Mouse (Mus musculus) common myeloid progenitor, adult 5-6 weeks (primary cell): Measurements from ENCODE around the gene Wdr66. TPM values are rescaled to one million over a fixed set of nuclear protein-coding genes. Genes with fewer than 3 reads are reported as not detected.
"Not testable (repeated sequence)": the region's sequence is repeated elsewhere in the genome, so short reads cannot be mapped to it uniquely, and the experiment has no call there.

Source experiments
- ATAC-seq: replicated peaks from 2 replicates; pipeline ENCODE4 v1.8.0; 2016; ENCODE audit warnings: low read depth, mild to moderate bottlenecking, moderate TSS enrichment, inconsistent platforms; ENCODE audit not compliant: poor library complexity, severe bottlenecking
- total RNA-seq: library from RNA; stranded (forward); fragments of 200-1000, 187-1606 nt; gene quantifications from 2 replicates; pipeline ENCODE4 v1.2.3, GENCODE M21; 2017

Gene Wdr66
- not detected in 2 replicates for total RNA-seq

GRCm38 (mm10) chr5:123251834-123252233, at the start of gene Wdr66:
Gene Wdr66 (plus strand): TSS chr5:123252102.
- ATAC-seq = peak; percentile 94

DNA sequence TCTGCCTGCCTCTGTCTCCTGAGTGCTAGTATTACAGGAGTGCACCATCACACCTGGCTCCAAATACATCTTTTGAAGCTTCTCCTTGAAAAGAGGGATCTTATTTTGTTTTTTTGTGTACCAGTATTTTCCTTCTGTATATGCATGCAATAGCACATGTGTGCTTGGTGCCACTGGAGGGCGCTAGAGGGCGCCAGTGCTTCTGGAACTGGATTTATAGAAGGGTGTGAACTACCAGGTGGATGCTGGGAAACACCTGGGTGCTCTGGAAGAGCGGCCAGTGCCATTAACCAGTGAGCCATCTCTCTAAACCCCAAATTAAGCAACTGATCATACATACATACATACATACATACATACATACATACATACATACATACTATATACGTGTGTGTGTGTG, 49.1 kb upstream of the Wdr66 start:
- ATAC-seq = not testable (repeated sequence)

DNA sequence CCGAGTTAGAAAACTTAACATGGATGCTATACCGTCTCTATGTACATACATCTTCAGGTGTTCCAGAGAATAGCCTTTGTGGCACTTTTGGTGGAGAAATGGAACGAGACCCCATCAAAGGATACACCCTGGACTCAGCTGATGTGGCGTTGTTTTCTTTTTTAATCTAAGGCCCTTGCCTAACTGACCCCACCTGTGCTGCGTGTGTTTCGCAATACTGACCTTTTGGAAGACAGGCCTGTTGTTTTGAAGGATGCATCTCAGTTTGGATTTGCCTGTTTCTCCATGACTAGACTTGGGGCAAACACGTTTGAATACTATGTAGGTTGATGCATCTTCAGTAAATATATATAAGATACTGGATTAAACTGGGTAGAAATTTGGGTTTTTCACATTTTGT, 48.3 kb upstream of the Wdr66 start:
- not testable (repeated sequence) for ATAC-seq

DNA sequence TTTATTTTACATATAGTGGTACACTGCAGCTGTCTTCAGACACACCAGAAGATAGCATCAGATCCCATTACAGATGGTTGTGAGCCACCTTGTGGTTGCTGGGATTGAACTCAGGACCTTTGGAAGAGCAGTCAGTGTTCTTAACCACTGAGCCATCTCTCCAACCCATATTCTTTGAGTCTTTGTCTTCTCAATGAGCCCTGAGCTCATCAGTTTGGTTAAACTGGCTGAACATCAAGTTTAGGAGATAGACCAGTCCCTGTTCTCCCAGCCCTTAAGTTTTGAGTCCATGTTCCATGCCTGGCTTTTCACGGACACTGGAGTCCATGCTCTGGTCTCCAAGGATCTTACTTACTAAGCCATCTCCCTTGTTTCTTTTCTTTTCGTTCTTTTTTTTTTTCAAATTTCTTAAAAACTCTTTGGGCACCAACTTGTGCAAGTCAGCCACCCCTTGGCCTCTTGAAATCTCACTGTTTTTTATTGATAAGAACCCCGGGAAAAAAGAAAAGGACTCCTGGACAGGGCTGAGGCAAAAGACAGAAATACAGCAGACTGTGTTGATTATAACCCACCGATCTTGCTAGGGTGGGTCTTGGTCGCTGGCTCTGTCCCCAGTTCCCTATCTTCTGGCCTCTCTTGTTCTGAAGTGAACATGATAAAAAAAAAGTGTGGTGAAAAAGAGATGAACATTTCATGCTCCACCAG, 29.4 kb upstream of the Wdr66 start:
- peak; percentile 54; the same call in 1 of the 2 replicates for ATAC-seq

DNA sequence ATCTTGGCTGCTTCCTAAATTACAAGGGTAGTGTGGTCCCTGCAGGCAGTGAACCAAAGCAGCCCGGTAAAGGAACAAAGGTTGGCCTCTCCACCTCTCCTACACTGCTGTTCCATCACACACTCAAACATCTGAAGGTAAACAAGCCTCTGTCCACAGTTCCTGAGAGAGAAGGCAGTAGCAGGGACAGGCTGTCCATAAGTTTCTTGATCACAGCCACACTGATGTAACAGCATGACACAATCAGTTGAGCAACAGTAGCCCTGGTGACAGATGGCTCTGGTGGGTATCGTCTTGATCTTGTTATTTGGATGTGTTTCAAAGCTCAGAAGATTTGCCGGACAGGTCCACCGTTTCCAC, 28.9 kb upstream of the Wdr66 start:
- peak; percentile 50; the same call in 1 of the 2 replicates for ATAC-seq

DNA sequence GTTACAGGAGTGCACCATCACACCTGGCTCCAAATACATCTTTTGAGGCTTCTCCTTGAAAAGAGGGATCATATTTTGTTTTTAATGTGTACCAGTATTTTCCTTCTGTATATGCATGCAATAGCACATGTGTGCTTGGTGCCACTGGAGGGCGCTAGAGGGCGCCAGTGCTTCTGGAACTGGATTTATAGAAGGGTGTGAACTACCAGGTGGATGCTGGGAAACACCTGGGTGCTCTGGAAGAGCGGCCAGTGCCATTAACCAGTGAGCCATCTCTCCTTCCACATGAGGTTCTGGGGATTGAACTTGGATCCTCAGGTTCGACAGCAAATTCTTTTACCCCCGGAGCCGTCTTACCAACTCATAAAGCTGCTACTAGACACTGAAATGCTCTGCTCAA, 28.0 kb upstream of the Wdr66 start:
- not testable (repeated sequence) for ATAC-seq

DNA sequence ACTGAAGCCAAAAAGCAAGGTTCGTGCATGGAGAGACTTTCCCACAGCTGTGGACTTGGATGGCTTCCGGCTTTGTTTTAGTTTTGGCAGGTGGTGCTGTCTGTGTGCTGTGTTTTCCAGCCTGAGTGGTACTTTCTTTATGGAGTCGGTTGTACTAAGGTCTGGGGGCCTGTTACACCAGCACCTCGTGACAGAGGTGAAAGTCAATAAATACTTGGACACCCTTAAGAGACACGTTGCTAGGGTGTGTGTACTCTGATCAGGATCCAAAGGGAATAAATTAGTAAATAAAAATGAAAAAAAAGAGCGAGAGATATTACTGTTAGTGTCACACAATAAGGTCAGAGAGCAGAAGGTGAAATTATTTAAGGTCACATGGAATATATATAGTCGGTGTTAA, 25.1 kb upstream of the Wdr66 start:
- no peak for ATAC-seq

- peak; percentile 94 for ATAC-seq
These were observed 24.0 kb upstream of the Wdr66 start for GRCm38 (mm10) chr5:123227762-123228523.

GRCm38 (mm10) chr5:123228524-123228922, 23.4 kb upstream of the Wdr66 start:
- ATAC-seq = no peak

DNA sequence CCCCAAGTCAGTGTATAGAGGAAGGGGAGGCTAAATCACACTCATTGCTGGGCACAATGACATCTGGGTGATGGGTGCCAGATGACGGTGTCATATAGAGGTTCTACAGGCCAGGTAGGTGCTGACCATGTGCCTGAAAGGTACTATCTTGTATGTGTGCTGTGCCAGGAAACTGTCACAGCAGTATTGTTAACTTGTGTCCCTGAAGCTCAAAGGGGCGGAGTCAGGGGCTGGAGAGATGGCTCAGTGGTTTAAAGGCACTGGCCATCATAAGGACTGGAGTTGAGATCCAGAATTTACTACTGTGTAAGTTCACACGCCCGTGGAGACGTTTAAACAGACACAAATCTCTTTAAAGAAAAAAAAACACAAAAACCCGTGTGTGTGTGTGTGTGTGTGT, 22.6 kb upstream of the Wdr66 start:
- ATAC-seq = no peak

- ATAC-seq = no peak
These were observed 19.7 kb upstream of the Wdr66 start for GRCm38 (mm10) chr5:123232180-123232579.

- ATAC-seq = peak; percentile 71; the same call in 1 of the 2 replicates
These were observed 16.2 kb upstream of the Wdr66 start for GRCm38 (mm10) chr5:123235731-123236130.

DNA sequence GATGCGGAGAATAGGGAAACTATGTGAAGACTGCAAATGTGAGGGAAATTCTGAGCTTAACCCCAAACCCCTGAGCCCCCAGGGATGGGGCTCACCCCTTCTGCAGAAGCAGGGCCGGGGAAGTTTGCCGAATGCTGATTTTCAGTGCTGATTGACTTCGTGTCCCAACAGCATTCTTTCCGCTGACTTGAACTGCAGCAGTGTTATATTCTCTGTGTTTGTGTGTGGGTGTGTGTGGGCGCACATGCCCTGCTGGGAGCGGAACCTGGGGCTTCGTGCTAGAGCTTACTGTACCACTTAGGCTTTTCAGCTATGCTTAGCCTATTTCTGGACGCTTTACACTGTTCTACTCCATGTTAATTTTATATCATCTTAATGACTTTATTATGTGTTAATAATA, 15.5 kb upstream of the Wdr66 start:
- no peak for ATAC-seq

- no peak for ATAC-seq
These were observed 12.4 kb upstream of the Wdr66 start for GRCm38 (mm10) chr5:123239501-123239900.

GRCm38 (mm10) chr5:123245518-123245917, 6.4 kb upstream of the Wdr66 start:
- peak; percentile 56; the same call in 1 of the 2 replicates for ATAC-seq

DNA sequence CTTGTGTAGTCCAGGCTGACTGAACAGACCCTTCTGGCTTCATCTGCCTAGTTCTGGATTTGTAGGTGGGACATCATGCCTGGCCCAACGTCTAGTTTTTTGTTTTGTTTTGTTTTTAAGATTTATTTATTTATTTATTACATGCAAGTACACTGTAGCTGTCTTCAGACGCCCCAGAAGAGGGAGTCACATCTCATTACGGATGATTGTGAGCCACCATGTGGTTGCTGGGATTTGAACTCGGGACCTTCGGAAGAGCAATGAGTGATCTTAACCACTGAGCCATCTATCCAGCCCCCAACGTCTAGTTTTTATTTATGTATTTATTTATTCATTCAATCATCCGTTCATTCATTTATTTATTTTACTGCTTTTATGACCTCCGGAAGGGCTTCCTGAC, 512 bp upstream of the Wdr66 start:
- ATAC-seq = no peak

GRCm38 (mm10) chr5:123256841-123257755, 5.2 kb downstream of the Wdr66 start:
- ATAC-seq = no peak

DNA sequence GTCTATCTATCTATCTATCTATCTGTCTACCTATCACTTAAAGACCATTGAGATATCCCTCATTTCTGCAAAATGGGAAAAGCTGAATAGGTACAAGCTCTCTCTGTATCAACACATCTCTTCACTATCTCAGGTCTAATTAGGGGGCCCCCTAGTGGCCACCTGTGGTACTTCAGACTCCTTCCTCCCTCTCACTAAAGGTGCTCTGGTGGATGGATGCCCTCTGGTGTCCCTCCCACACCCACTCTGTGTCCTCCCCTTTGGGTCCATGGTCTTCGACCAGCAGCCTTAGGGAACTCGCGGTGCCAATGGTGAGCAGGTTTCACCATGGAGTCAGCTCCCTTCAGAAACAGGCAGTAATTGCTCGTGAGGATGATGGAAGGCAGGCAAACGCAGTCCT, 7.1 kb downstream of the Wdr66 start:
- ATAC-seq = peak; percentile 54; the same call in 1 of the 2 replicates

- no peak for ATAC-seq
These were observed 8.8 kb downstream of the Wdr66 start for GRCm38 (mm10) chr5:123260698-123261097.

GRCm38 (mm10) chr5:123266909-123267308, 15.0 kb downstream of the Wdr66 start:
- ATAC-seq = no peak
